Mouse (Mus musculus): ENCODE measurements around the gene Bmp7.

- TF ChIP-seq CTCF (conservative IDR thresholded peaks at IDR 0.05; ENCODE audit: low read length) (no peak), POU5F1 (IDR thresholded peaks at IDR 0.05; ENCODE audit: borderline replicate concordance, low read length) (no peak)
Measured at GRCm38 (mm10) chr2:172900954-172901701, 39.0 kb downstream of the Bmp7 start.
